Mouse (Mus musculus) CH12.LX (cell line): Measurements from ENCODE around the gene Zbtb41. TPM values are rescaled to one million over a fixed set of nuclear protein-coding genes. Genes with fewer than 3 reads are reported as not detected.
A peak's percentile ranks its signal among the peaks of the same experiment; 100 is the strongest.
"Not testable (repeated sequence)": the region's sequence is repeated elsewhere in the genome, so short reads cannot be mapped to it uniquely, and the experiment has no call there.

ENCODE experiments used
- DNase-seq: peaks from one replicate; pipeline ENCODE4 v3.0.0-alpha.2; 2013; ENCODE audit errors: extremely low read depth
- H3K27ac ChIP-seq: 2 replicates; pipeline ENCODE4 v1.5.1; 2012; ENCODE audit warnings: low read depth, mild to moderate bottlenecking, control low read depth, moderate library complexity; ENCODE audit not compliant: insufficient read depth
- H3K27me3 ChIP-seq: replicated peaks from 2 replicates; pipeline ENCODE3; 2012; ENCODE audit warnings: inconsistent platforms
- H3K36me3 ChIP-seq, 2 experiments: replicated peaks in 1 of 2; 2 replicates each; pipeline versions ENCODE3 to v1.6.1; 2012; ENCODE audit warnings: inconsistent platforms in 1 of 2, low read length in 1 of 2, mild to moderate bottlenecking in 1 of 2, mixed read lengths in 1 of 2, moderate library complexity in 1 of 2; ENCODE audit not compliant: control insufficient read depth in 1 of 2, insufficient read depth in 1 of 2
- H3K4me1 ChIP-seq, 2 experiments: 2 replicates each; pipeline ENCODE4 v1.6.1; 2012; ENCODE audit warnings: inconsistent platforms in 1 of 2, moderate library complexity in 1 of 2; ENCODE audit not compliant: insufficient read depth in 2 of 2, control insufficient read depth in 1 of 2
- H3K4me2 ChIP-seq: 2 replicates; pipeline ENCODE4 v1.6.1; 2012; ENCODE audit warnings: low read depth, mild to moderate bottlenecking, control low read depth; ENCODE audit not compliant: poor library complexity, insufficient read depth, severe bottlenecking
- H3K4me3 ChIP-seq, 3 experiments: fragments of 150-350 bp in 1 of 3; sonication (generic) in 1 of 3; replicated peaks in 1 of 3; 2 replicates each; pipeline versions ENCODE3 to v1.5.1; 2011 to 2012; ENCODE audit warnings: low read depth in 2 of 3, low read length in 2 of 3, mild to moderate bottlenecking in 2 of 3, moderate library complexity in 2 of 3, control low read depth in 1 of 3, improper control_type of control experiment in 1 of 3, inconsistent platforms in 1 of 3, mixed read lengths in 1 of 3; ENCODE audit not compliant: poor library complexity in 1 of 3
- H3K79me2 ChIP-seq: replicated peaks from 2 replicates; pipeline ENCODE4 v1.6.1; 2012; ENCODE audit warnings: mild to moderate bottlenecking, moderate library complexity; ENCODE audit not compliant: control insufficient read depth, poor library complexity, insufficient read depth, severe bottlenecking; ENCODE audit errors: extremely low read depth
- H3K9ac ChIP-seq: 2 replicates; pipeline ENCODE4 v1.6.1; 2012; ENCODE audit warnings: low read depth, mild to moderate bottlenecking, control low read depth, moderate library complexity; ENCODE audit not compliant: insufficient read depth
- H3K9me3 ChIP-seq: replicated peaks from 2 replicates; pipeline ENCODE3; 2012; ENCODE audit warnings: low read length, inconsistent platforms, mixed read lengths
- BHLHE40 ChIP-seq: IDR thresholded peaks from 2 replicates; pipeline ENCODE4 v1.6.1; 2011; ENCODE audit warnings: mild to moderate bottlenecking, low read depth, low read length, improper control_type of control experiment
- CHD2 ChIP-seq: IDR thresholded peaks from 2 replicates; pipeline ENCODE4 v1.6.1; 2011; ENCODE audit warnings: low read length, improper control_type of control experiment
- CTCF ChIP-seq, 2 experiments: IDR thresholded peaks in 1 of 2; conservative IDR thresholded peaks in 1 of 2; 2 replicates each; pipeline ENCODE4 v1.5.1; 2011 to 2012; ENCODE audit warnings: low read depth in 2 of 2, low read length in 2 of 2, improper control_type of control experiment in 1 of 2, inconsistent platforms in 1 of 2, mild to moderate bottlenecking in 1 of 2, moderate library complexity in 1 of 2
- GABPA ChIP-seq: IDR thresholded peaks from 2 replicates; pipeline ENCODE4 v1.6.1; 2012; ENCODE audit warnings: low read depth, low read length, improper control_type of control experiment, inconsistent platforms; ENCODE audit not compliant: insufficient replicate concordance
- MEF2A ChIP-seq: IDR thresholded peaks from 2 replicates; pipeline ENCODE4 v1.6.1; 2014; ENCODE audit warnings: low read depth, mild to moderate bottlenecking, inconsistent platforms, low read length, improper control_type of control experiment, borderline replicate concordance
- NRF1 ChIP-seq: IDR thresholded peaks from 2 replicates; pipeline ENCODE4 v1.6.1; 2014; ENCODE audit warnings: low read depth, mild to moderate bottlenecking, inconsistent platforms, low read length, improper control_type of control experiment, moderate library complexity
- PAX5 ChIP-seq: IDR thresholded peaks from 2 replicates; pipeline ENCODE4 v1.6.1; 2012; ENCODE audit warnings: low read length, inconsistent platforms, mixed read lengths
- POLR2A ChIP-seq: IDR thresholded peaks from 2 replicates; pipeline ENCODE4 v1.6.1; 2011; ENCODE audit warnings: low read depth, mild to moderate bottlenecking, improper control_type of control experiment, low read length
- RCOR1 ChIP-seq: conservative IDR thresholded peaks from 2 replicates; pipeline ENCODE4 v1.6.1; 2012; ENCODE audit warnings: low read depth, mild to moderate bottlenecking, inconsistent platforms, low read length, improper control_type of control experiment
- SMC3 ChIP-seq: IDR thresholded peaks from 2 replicates; pipeline ENCODE4 v1.6.1; 2011; ENCODE audit warnings: low read depth, low read length, improper control_type of control experiment
- dilution Hi-C: fragments of 300-500 bp; cut with MboI; formaldehyde crosslinking; loops from 2 replicates; pipeline ENCODE4 v1.14.3; 2020; ENCODE audit warnings: low sequenced_read_pairs; ENCODE audit not compliant: extremely low pct_unique_long_range_greater_than_20kb, extremely low pct_ligation_motif_present
- in situ Hi-C: fragments of 300-500 bp; cut with MboI; formaldehyde crosslinking; loops from 3 replicates; pipeline ENCODE4 v1.14.3; 2019; ENCODE audit warnings: low sequenced_read_pairs, low pct_ligation_motif_present, low pct_unique_long_range_greater_than_20kb, mixed read lengths
- polyA plus RNA-seq: library from polyadenylated mRNA; unstranded; fragments of >175 nt; gene quantifications from 2 replicates; pipeline ENCODE4 v1.2.1, GENCODE M21; 2012; ENCODE audit warnings: low read depth; ENCODE audit not compliant: insufficient read length
- total RNA-seq, 2 experiments: library from RNA; depleted of rRNA; stranded (reverse); fragments of 300-350 nt in 1 of 2; fragments of >200 nt in 1 of 2; gene quantifications; 2 replicates each; pipeline ENCODE4 v1.2.3; 2012 to 2014

The Zbtb41 gene
- total and polyA plus RNA-seq, 3 experiments: 4.8 to 7.3 (median 7.0) TPM

- Histone ChIP-seq H3K9me3 (peaks cover 7% of the 10 kb centered on the region), H3K27ac (no peak overlapping the region), H3K36me3 (no peaks in the 10 kb centered on the region), H3K79me2 (no peaks in the 10 kb centered on the region), H3K4me1 (peaks cover 0 to 22% of the 10 kb centered on the region in 2 experiments; a peak in 3 of 4 replicates), H3K9ac (no peak overlapping the region), H3K4me2 (no peak overlapping the region), H3K4me3 (no peak overlapping the region), H3K27me3 (no peaks in the 10 kb centered on the region)
- in situ Hi-C loops: no loop called here
- dilution Hi-C loops: no loop called here
- DNase-seq: peak; percentile 14
- TF ChIP-seq SMC3: peak; percentile 7; the same call in 1 of the 2 replicates
- no peak for TF ChIP-seq PAX5
- peak in 1 of 2 experiments; percentile 32; a peak in 2 of 4 replicates for TF ChIP-seq CTCF (conservative IDR thresholded peaks at IDR 0.05 in 1 of 2, IDR thresholded peaks at IDR 0.05 in 1 of 2; ENCODE audit: low read depth in 2 of 2, low read length in 2 of 2)
Observed at GRCm38 (mm10) chr1:139407701-139408100, 14.4 kb upstream of the Zbtb41 start.

GRCm38 (mm10) chr1:139412365-139412764 is 9.7 kb upstream of the Zbtb41 start:
- H3K9ac ChIP-seq, H3K36me3 ChIP-seq, H3K27me3 ChIP-seq, H3K4me1 ChIP-seq, DNase-seq, H3K79me2 ChIP-seq, H3K4me3 ChIP-seq, H3K4me2 ChIP-seq, dilution Hi-C loops, in situ Hi-C loops, H3K9me3 ChIP-seq, H3K27ac ChIP-seq: not testable (repeated sequence)

- H3K27ac ChIP-seq: no peak overlapping the region
- H3K4me3 ChIP-seq: no peak overlapping the region
- H3K36me3 ChIP-seq: no peaks in the 10 kb centered on the region
- no peaks in the 10 kb centered on the region for H3K79me2 ChIP-seq
- no peaks in the 10 kb centered on the region for H3K27me3 ChIP-seq
- no peak overlapping the region for H3K9ac ChIP-seq
- H3K4me1 ChIP-seq: peaks cover 0 to 3% of the 10 kb centered on the region in 2 experiments; a peak in 2 of 4 replicates
- peaks cover 7% of the 10 kb centered on the region for H3K9me3 ChIP-seq
- no peak for DNase-seq
- in situ Hi-C loops: no loop called here
- no peak for TF ChIP-seq BHLHE40
- no peak for TF ChIP-seq POLR2A
- TF ChIP-seq RCOR1: no peak
- TF ChIP-seq NRF1: no peak
- TF ChIP-seq GABPA: no peak
- TF ChIP-seq SMC3: no peak
- no peak for TF ChIP-seq CHD2
- TF ChIP-seq MEF2A: no peak
- no peak overlapping the region for H3K4me2 ChIP-seq
- dilution Hi-C loops: no loop called here
Observed at GRCm38 (mm10) chr1:139413465-139413864, 8.6 kb upstream of the Zbtb41 start.
